Mouse (Mus musculus): ENCODE measurements around the gene Ubp1.

- TF ChIP-seq CTCF (conservative IDR thresholded peaks at IDR 0.05 in 1 of 2, IDR thresholded peaks at IDR 0.05 in 1 of 2; ENCODE audit: low read depth in 2 of 2, low read length in 2 of 2): no peak
- no peak for TF ChIP-seq EP300 (IDR thresholded peaks at IDR 0.05; ENCODE audit: low read length)
- TF ChIP-seq POLR2A (IDR thresholded peaks at IDR 0.05; ENCODE audit: low read depth, low read length): no peak
- TF ChIP-seq CHD1 (IDR thresholded peaks at IDR 0.05; ENCODE audit: low read depth, low read length): no peak
- no peak for TF ChIP-seq ZC3H11A (IDR thresholded peaks at IDR 0.05; ENCODE audit: low read depth, low read length)
- no peak for TF ChIP-seq TCF12 (IDR thresholded peaks at IDR 0.05; ENCODE audit: low read depth, low read length)
- TF ChIP-seq UBTF (IDR thresholded peaks at IDR 0.05; ENCODE audit: low read depth, low read length): no peak
These were observed 5.9 kb upstream of the Ubp1 start for GRCm38 (mm10) chr9:113924883-113925282.

Data from CH12.LX (cell line).